Mouse (Mus musculus) cerebellum, adult (tissue): ENCODE measurements around the gene Hoxa6.

Experiments used
- ATAC-seq: cut with Nextera tagmentation; 2 replicates; pipeline ENCODE4 v1.9.2; 2017; ENCODE audit warnings: mild to moderate bottlenecking, moderate library complexity, mixed read lengths; ENCODE audit not compliant: insufficient number of reproducible peaks, low FRiP score, low TSS enrichment

Gene Hoxa6

GRCm38 (mm10) chr6:52166431-52167077 is 42.0 kb downstream of the Hoxa6 start:
- no peak for ATAC-seq

GRCm38 (mm10) chr6:52165441-52166370 is 42.8 kb downstream of the Hoxa6 start:
- no peak for ATAC-seq

GRCm38 (mm10) chr6:52164626-52165440 is 43.7 kb downstream of the Hoxa6 start, which contains the start of gene Hoxa2:
Gene Hoxa2 (minus strand): TSS chr6:52164831.
- no peak for ATAC-seq

GRCm38 (mm10) chr6:52164051-52164625 is 44.4 kb downstream of the Hoxa6 start:
- ATAC-seq = no peak

GRCm38 (mm10) chr6:52163366-52164031 is 45.0 kb downstream of the Hoxa6 start:
- ATAC-seq = no peak

GRCm38 (mm10) chr6:52162611-52163365 is 45.7 kb downstream of the Hoxa6 start:
- ATAC-seq = no peak

- ATAC-seq = no peak
Measured at GRCm38 (mm10) chr6:52162093-52162380, 46.5 kb downstream of the Hoxa6 start.

- ATAC-seq = no peak
Measured at GRCm38 (mm10) chr6:52161336-52162092, 47.0 kb downstream of the Hoxa6 start.

- ATAC-seq = no peak
Measured at GRCm38 (mm10) chr6:52160511-52161335, 47.8 kb downstream of the Hoxa6 start.

- no peak for ATAC-seq
Measured at GRCm38 (mm10) chr6:52159979-52160378, 48.5 kb downstream of the Hoxa6 start.

- no peak for ATAC-seq
Measured at GRCm38 (mm10) chr6:52159164-52159761, 49.3 kb downstream of the Hoxa6 start.

- ATAC-seq = no peak
Measured at GRCm38 (mm10) chr6:52158276-52159051, 50.1 kb downstream of the Hoxa6 start, which contains the start of gene Hoxa1. Gene Hoxa1 (minus strand): TSS chr6:52158317.

GRCm38 (mm10) chr6:52157466-52158275 is 50.9 kb downstream of the Hoxa6 start:
- ATAC-seq = no peak

- ATAC-seq = no peak
Measured at GRCm38 (mm10) chr6:52156551-52157200, 51.8 kb downstream of the Hoxa6 start.
